Mouse (Mus musculus) left cerebral cortex, postnatal 4 days (tissue): Measurements from ENCODE around the gene Evi5. TPM values are rescaled to one million over a fixed set of nuclear protein-coding genes. Genes with fewer than 3 reads are reported as not detected.

Experiments used
- DNase-seq: peaks from one replicate; pipeline ENCODE4 v3.0.0-alpha.2; 2022
- intact Hi-C: fragments of 180-260 bp; cut with DNase I; formaldehyde crosslinking; loops from one replicate; pipeline ENCODE4 v1.15.1; 2025
- total RNA-seq, 2 experiments: library from RNA; stranded (reverse); gene quantifications; 2 replicates each; pipeline ENCODE4 v1.2.3; 2021

Evi5 gene
- total RNA-seq, 2 experiments from 2014 or later = 69.0 to 75.8 TPM

GRCm38 (mm10) chr5:107875261-107875611, 329 bp upstream of the Evi5 start:
- intact Hi-C loops = no loop called here
- no peak for DNase-seq

DNA sequence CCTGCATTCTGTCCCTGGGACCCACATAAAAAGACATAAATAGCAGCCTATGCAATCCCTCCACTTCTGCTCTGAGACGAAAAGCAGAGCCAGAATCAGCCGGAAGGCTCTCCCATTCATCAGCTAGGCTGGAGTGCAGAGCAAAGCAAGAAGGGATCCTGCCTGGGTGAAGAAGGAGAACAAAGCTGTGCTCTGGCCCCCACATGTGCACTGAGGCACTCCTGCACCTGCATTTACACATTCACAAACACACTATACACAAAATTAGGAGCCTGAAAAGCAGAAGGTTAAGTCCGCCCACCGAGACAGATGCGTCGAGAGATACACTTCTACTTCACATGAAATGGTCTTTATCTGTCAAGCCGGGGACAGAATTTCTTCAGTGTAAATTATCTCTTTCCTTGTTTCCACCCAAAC, 1.0 kb downstream of the Evi5 start:
- intact Hi-C loops = no loop called here
- DNase-seq = no peak

GRCm38 (mm10) chr5:107873330-107873729, 1.6 kb downstream of the Evi5 start:
- intact Hi-C loops = no loop called here
- no peak for DNase-seq

- intact Hi-C loops = no loop called here
- DNase-seq = no peak
These were observed 5.2 kb downstream of the Evi5 start for GRCm38 (mm10) chr5:107869701-107870100.

GRCm38 (mm10) chr5:107868905-107869424, 5.9 kb downstream of the Evi5 start:
- intact Hi-C loops = no loop called here
- peak; percentile 94 for DNase-seq

- intact Hi-C loops = no loop called here
These were observed 6.7 kb downstream of the Evi5 start for GRCm38 (mm10) chr5:107867970-107868904.

GRCm38 (mm10) chr5:107866127-107867126, 8.5 kb downstream of the Evi5 start:
- no peak for DNase-seq
- intact Hi-C loops = no loop called here

More at GRCm38 (mm10) chr5:107867970-107868904, 6.7 kb downstream of the Evi5 start:
- peak; percentile 47 for DNase-seq

- intact Hi-C loops = no loop called here
- no peak for DNase-seq
These were observed 10.9 kb downstream of the Evi5 start for GRCm38 (mm10) chr5:107863971-107864370.

DNA sequence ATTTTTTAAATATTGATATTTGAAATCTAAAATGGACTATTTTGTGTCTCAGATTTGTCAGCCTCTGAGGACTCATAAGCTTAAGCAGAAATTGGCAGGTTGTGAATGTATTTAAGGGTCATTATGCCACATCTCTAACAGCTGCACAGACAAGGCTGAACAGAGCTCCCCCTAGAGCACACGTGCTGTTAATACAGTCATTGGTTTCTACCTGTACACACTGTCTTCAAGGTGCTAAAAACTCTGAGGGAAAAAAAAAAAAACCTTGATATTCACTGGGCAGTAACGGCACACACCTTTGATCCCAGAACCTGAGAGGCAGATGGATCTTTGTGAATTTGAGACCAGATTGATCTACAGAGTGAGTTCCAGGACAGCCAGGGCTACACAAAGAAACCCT, 15.9 kb downstream of the Evi5 start:
- intact Hi-C loops = no loop called here
- DNase-seq = no peak

DNA sequence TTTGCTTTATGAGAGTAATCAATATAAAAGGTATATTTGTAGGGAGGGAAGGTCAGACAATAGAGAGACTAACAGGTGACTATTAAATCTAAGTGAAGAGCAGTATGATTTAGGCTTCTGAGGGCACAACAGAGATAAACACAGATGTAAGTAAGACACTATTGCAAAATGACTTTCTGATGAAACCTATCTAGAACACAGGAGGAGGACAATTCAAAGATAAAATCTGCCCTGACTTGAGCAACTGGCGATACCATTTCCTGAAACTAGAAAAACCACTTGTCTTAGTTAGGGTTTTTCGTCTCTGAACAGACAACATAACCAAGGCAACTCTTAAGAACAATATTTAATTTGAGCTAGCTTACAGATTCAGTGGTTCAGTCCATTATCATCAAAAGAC, 19.4 kb downstream of the Evi5 start:
- intact Hi-C loops = no loop called here
- DNase-seq = no peak

GRCm38 (mm10) chr5:107854556-107854955, 20.4 kb downstream of the Evi5 start:
- intact Hi-C loops = no loop called here

DNA sequence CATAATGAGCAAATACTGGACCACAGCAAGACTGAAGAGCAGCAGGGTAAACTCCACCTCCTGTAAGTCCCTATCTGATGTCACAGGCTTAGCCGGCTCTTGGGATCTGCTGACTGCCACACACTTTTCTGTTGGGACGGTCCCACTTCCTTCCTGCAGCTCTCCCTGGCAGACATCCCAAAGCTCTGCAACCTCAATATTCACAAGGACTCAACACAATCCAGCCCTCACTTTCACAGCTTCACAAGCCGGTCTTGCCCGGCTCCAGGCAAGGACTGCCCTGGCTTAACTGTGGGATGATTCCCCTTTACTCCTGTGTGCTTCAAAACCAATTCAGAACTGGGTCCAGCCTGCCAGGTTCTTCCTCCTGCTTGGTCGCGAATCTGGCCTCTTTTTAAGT, 21.1 kb downstream of the Evi5 start:
- intact Hi-C loops = no loop called here
- peak; percentile 11 for DNase-seq

More at GRCm38 (mm10) chr5:107854556-107854955, 20.4 kb downstream of the Evi5 start:
- DNase-seq = no peak

GRCm38 (mm10) chr5:107848964-107849363, 25.9 kb downstream of the Evi5 start:
- intact Hi-C loops = no loop called here
- DNase-seq = no peak

- no peak for DNase-seq
- intact Hi-C loops = no loop called here
These were observed 27.1 kb downstream of the Evi5 start for GRCm38 (mm10) chr5:107847817-107848216.

GRCm38 (mm10) chr5:107847349-107847748, 27.6 kb downstream of the Evi5 start:
- intact Hi-C loops = no loop called here
- DNase-seq = peak; percentile 73

DNA sequence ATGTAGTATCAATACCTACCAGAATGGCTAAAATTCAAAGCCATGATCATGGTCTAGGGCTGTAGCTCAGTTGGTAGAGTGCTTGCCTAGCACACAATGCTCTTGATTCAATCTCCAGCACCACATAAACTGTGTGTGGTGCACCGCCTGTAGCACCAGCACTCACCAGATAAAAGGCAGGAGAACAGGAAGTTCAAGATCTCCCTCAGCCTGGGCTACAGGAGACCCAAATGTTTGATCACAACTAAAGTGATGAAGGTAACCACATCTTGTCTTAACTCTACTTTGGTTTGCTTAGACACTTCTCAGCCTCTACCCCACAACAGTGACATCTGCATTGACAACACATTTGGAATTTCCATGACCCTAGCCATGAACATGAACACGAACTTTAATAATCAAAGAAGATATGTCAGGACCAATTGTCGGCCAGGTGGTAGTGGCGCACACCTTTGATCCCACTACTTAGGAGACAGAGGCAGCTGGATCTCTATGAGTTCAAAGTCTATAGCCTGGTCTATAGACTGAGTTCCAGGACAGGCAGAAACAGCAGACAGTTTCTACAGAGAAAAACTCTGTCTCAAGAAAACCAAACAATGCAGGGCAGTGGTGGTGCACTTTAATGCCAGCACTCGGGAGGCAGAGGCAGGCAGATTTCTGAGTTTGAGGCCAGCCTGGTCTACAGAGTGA, 34.2 kb downstream of the Evi5 start:
- no peak for DNase-seq
- intact Hi-C loops = no loop called here

GRCm38 (mm10) chr5:107838891-107839644, 35.8 kb downstream of the Evi5 start:
- no peak for DNase-seq
- intact Hi-C loops = no loop called here

GRCm38 (mm10) chr5:107834287-107834686, 40.6 kb downstream of the Evi5 start:
- no peak for DNase-seq
- intact Hi-C loops = no loop called here

GRCm38 (mm10) chr5:107831351-107831750, 43.6 kb downstream of the Evi5 start:
- intact Hi-C loops = no loop called here
- no peak for DNase-seq
